Mouse (Mus musculus) stomach, embryonic 15.5 days (tissue): ENCODE data around the gene Mlxip. TPM values are rescaled to one million over a fixed set of nuclear protein-coding genes. Genes with fewer than 3 reads are reported as not detected.

Experiments
- ATAC-seq: fragments of 200-750 bp; cut with Nextera tagmentation; 2 replicates; pipeline ENCODE4 v1.8.0; 2017; ENCODE audit warnings: low read depth, moderate number of reproducible peaks, moderate TSS enrichment; ENCODE audit not compliant: insufficient read depth, low FRiP score
- H3K27ac ChIP-seq: fragments of 300-500 bp; sonication (generic); 2 replicates; pipeline ENCODE4 v1.5.1; 2015; ENCODE audit warnings: mild to moderate bottlenecking, inconsistent platforms
- H3K27me3 ChIP-seq: fragments of 300-500 bp; sonication (generic); replicated peaks from 2 replicates; pipeline ENCODE4 v1.6.1; 2015; ENCODE audit warnings: inconsistent platforms
- H3K36me3 ChIP-seq: fragments of 300-500 bp; sonication (generic); 2 replicates; pipeline ENCODE4 v1.6.1; 2015; ENCODE audit warnings: inconsistent platforms
- H3K4me1 ChIP-seq: fragments of 300-500 bp; sonication (generic); 2 replicates; pipeline ENCODE4 v1.6.1; 2015; ENCODE audit warnings: inconsistent platforms
- H3K4me2 ChIP-seq: fragments of 300-500 bp; sonication (generic); 2 replicates; pipeline ENCODE4 v1.6.1; 2015; ENCODE audit warnings: mild to moderate bottlenecking, inconsistent platforms
- H3K4me3 ChIP-seq: fragments of 300-500 bp; sonication (generic); replicated peaks from 2 replicates; pipeline ENCODE4 v1.5.1; 2015; ENCODE audit warnings: inconsistent platforms
- H3K9ac ChIP-seq: fragments of 300-500 bp; sonication (generic); 2 replicates; pipeline ENCODE4 v1.6.1; 2015; ENCODE audit warnings: inconsistent platforms
- H3K9me3 ChIP-seq: fragments of 300-500 bp; sonication (generic); 2 replicates; pipeline ENCODE4 v1.6.1; 2016; ENCODE audit warnings: inconsistent platforms
- WGBS: fragments of 180-500 bp; shearing (Covaris S2); methylation state at CpG from one replicate; pipeline ENCODE4 v1.1.7; 2015; 5-methylcytosine and 5-hydroxymethylcytosine counted together
- polyA plus RNA-seq: library from polyadenylated mRNA; unstranded; fragments of >200 nt; fragmentation: Nextera tagmentation; extraction: Ambion mirVana; gene quantifications from 2 replicates; pipeline ENCODE4 v1.2.1, GENCODE M21; 2015

Gene Mlxip
- polyA plus RNA-seq, 1 experiment from 2014 or later, result 19.1 TPM

GRCm38 (mm10) chr5:123439941-123440340 is 45.3 kb downstream of the Mlxip start:
- 78% methylated on average over 4 of the region's 4 CpGs for WGBS
- Histone ChIP-seq H3K9me3 (no peaks in the 10 kb centered on the region), H3K27ac (no peak overlapping the region), H3K4me1 (peaks cover 8% of the 10 kb centered on the region), H3K27me3 (no peaks in the 10 kb centered on the region), H3K9ac (no peak overlapping the region), H3K36me3 (peaks cover 18% of the 10 kb centered on the region), H3K4me2 (no peak overlapping the region), H3K4me3 (no peak overlapping the region)
- no peak for ATAC-seq

- no peak for ATAC-seq
- WGBS, result 66% methylated on average over 4 of the region's 4 CpGs
- peaks cover 23% of the 10 kb centered on the region for H3K36me3 ChIP-seq
Measured at GRCm38 (mm10) chr5:123440664-123441063, 46.1 kb downstream of the Mlxip start.

GRCm38 (mm10) chr5:123442283-123442682 is 47.7 kb downstream of the Mlxip start:
- Histone ChIP-seq H3K9ac (no peak overlapping the region), H3K4me1 (no peaks in the 10 kb centered on the region), H3K4me3 (no peak overlapping the region), H3K27ac (no peak overlapping the region), H3K36me3 (peaks cover 37% of the 10 kb centered on the region), H3K27me3 (no peaks in the 10 kb centered on the region), H3K9me3 (no peaks in the 10 kb centered on the region), H3K4me2 (no peak overlapping the region)
- ATAC-seq, result no peak
- WGBS, result 89% methylated on average over 3 of the region's 3 CpGs

More at GRCm38 (mm10) chr5:123440664-123441063, 46.1 kb downstream of the Mlxip start:
- no peak overlapping the region for H3K4me3 ChIP-seq
- H3K4me2 ChIP-seq, result no peak overlapping the region
- no peaks in the 10 kb centered on the region for H3K9me3 ChIP-seq
- peaks cover 7% of the 10 kb centered on the region for H3K4me1 ChIP-seq
- no peaks in the 10 kb centered on the region for H3K27me3 ChIP-seq
- no peak overlapping the region for H3K9ac ChIP-seq
- H3K27ac ChIP-seq, result no peak overlapping the region

- H3K36me3 ChIP-seq, result peaks cover 46% of the 10 kb centered on the region
- H3K4me2 ChIP-seq, result no peak overlapping the region
- H3K4me3 ChIP-seq, result no peak overlapping the region
- no peaks in the 10 kb centered on the region for H3K4me1 ChIP-seq
- WGBS, result 43% methylated on average over 4 of the region's 4 CpGs
- no peaks in the 10 kb centered on the region for H3K27me3 ChIP-seq
- H3K9ac ChIP-seq, result no peak overlapping the region
- H3K9me3 ChIP-seq, result no peaks in the 10 kb centered on the region
- ATAC-seq, result no peak
- no peak overlapping the region for H3K27ac ChIP-seq
Measured at GRCm38 (mm10) chr5:123444069-123444468, 49.5 kb downstream of the Mlxip start.

- Histone ChIP-seq H3K4me3 (no peak overlapping the region), H3K9ac (no peak overlapping the region), H3K4me1 (no peaks in the 10 kb centered on the region), H3K27me3 (no peaks in the 10 kb centered on the region), H3K9me3 (no peaks in the 10 kb centered on the region), H3K36me3 (peaks cover 52% of the 10 kb centered on the region), H3K4me2 (no peak overlapping the region), H3K27ac (no peak overlapping the region)
- 91% methylated on average over 5 of the region's 5 CpGs for WGBS
- ATAC-seq, result no peak
Measured at GRCm38 (mm10) chr5:123444849-123445334, 50.3 kb downstream of the Mlxip start.

GRCm38 (mm10) chr5:123451886-123452285 is 57.3 kb downstream of the Mlxip start:
- no peak overlapping the region for H3K9ac ChIP-seq
- no peak overlapping the region for H3K4me3 ChIP-seq
- 86% methylated on average over 7 of the region's 7 CpGs for WGBS
- ATAC-seq, result no peak
- H3K27me3 ChIP-seq, result no peaks in the 10 kb centered on the region
- no peak overlapping the region for H3K27ac ChIP-seq
- H3K36me3 ChIP-seq, result peaks cover 61% of the 10 kb centered on the region
- no peak overlapping the region for H3K4me2 ChIP-seq
- H3K4me1 ChIP-seq, result no peaks in the 10 kb centered on the region
- H3K9me3 ChIP-seq, result no peaks in the 10 kb centered on the region

- WGBS, result 52% methylated on average over 5 of the region's 5 CpGs
Measured at GRCm38 (mm10) chr5:123461420-123461819, 66.8 kb downstream of the Mlxip start.

GRCm38 (mm10) chr5:123464638-123465037 is 70.0 kb downstream of the Mlxip start:
- no peak for ATAC-seq
- Histone ChIP-seq H3K9ac (no peak overlapping the region), H3K4me3 (no peak overlapping the region), H3K4me2 (no peak overlapping the region), H3K9me3 (no peaks in the 10 kb centered on the region), H3K36me3 (no peaks in the 10 kb centered on the region), H3K27me3 (no peaks in the 10 kb centered on the region), H3K4me1 (no peaks in the 10 kb centered on the region), H3K27ac (no peak overlapping the region)
- WGBS, result 92% methylated on average over 1 of the region's 1 CpGs

More at GRCm38 (mm10) chr5:123461420-123461819, 66.8 kb downstream of the Mlxip start:
- no peak for ATAC-seq
- no peaks in the 10 kb centered on the region for H3K27me3 ChIP-seq
- H3K4me1 ChIP-seq, result no peaks in the 10 kb centered on the region
- no peaks in the 10 kb centered on the region for H3K9me3 ChIP-seq
- no peak overlapping the region for H3K9ac ChIP-seq
- H3K4me2 ChIP-seq, result no peak overlapping the region
- no peak overlapping the region for H3K4me3 ChIP-seq
- H3K36me3 ChIP-seq, result no peaks in the 10 kb centered on the region; the same call in 1 of the 2 replicates
- H3K27ac ChIP-seq, result no peak overlapping the region

- 0 out of 2 replicates have a peak overlapping the region, but pooled peaks have one; percentile 14 for H3K4me3 ChIP-seq
- H3K36me3 ChIP-seq, result no peaks in the 10 kb centered on the region
- H3K27me3 ChIP-seq, result no peaks in the 10 kb centered on the region
- WGBS, result 10% methylated on average over 10 of the region's 10 CpGs
- no peak for ATAC-seq
- peak overlapping the region; percentile 48 for H3K4me2 ChIP-seq
- no peak overlapping the region for H3K27ac ChIP-seq
- H3K4me1 ChIP-seq, result no peaks in the 10 kb centered on the region
- no peaks in the 10 kb centered on the region for H3K9me3 ChIP-seq
- H3K9ac ChIP-seq, result no peak overlapping the region
Measured at GRCm38 (mm10) chr5:123470784-123471400, 76.3 kb downstream of the Mlxip start.

- no peaks in the 10 kb centered on the region for H3K4me1 ChIP-seq
- no peak for ATAC-seq
- no peak overlapping the region for H3K9ac ChIP-seq
- H3K27me3 ChIP-seq, result no peaks in the 10 kb centered on the region
- H3K36me3 ChIP-seq, result no peaks in the 10 kb centered on the region
- no peaks in the 10 kb centered on the region for H3K9me3 ChIP-seq
- no peak overlapping the region for H3K27ac ChIP-seq
- 84% methylated on average over 5 of the region's 5 CpGs for WGBS
- H3K4me3 ChIP-seq, result no peak overlapping the region
- H3K4me2 ChIP-seq, result no peak overlapping the region
Measured at GRCm38 (mm10) chr5:123473817-123474216, 79.2 kb downstream of the Mlxip start.

GRCm38 (mm10) chr5:123487659-123488395 is 93.2 kb downstream of the Mlxip start:
- Histone ChIP-seq H3K4me1 (peaks cover 5% of the 10 kb centered on the region; the same call in 1 of the 2 replicates), H3K4me2 (no peak overlapping the region), H3K4me3 (no peak overlapping the region), H3K9ac (no peak overlapping the region), H3K27me3 (no peaks in the 10 kb centered on the region), H3K27ac (no peak overlapping the region), H3K36me3 (no peaks in the 10 kb centered on the region), H3K9me3 (no peaks in the 10 kb centered on the region)
- WGBS, result 80% methylated on average over 11 of the region's 11 CpGs
- ATAC-seq, result no peak

GRCm38 (mm10) chr5:123489112-123489785 is 94.7 kb downstream of the Mlxip start, which contains the start of the genes Lrrc43 and Il31:
Lrrc43 (plus strand) TSS chr5:123489305.
Il31 (minus strand) TSS chr5:123489489.
- ATAC-seq, result no peak
- H3K4me3 ChIP-seq, result peak within 1 kb of the TSS; percentile 13; the same call in 1 of the 2 replicates

More at GRCm38 (mm10) chr5:123489112-123489785, 94.7 kb downstream of the Mlxip start, which contains the start of the genes Lrrc43 and Il31:
- H3K4me1 ChIP-seq, result peaks cover 5% of the 10 kb centered on the region; the same call in 1 of the 2 replicates
- H3K27ac ChIP-seq, result no peak within 1 kb of the TSS
- H3K9ac ChIP-seq, result no peak within 1 kb of the TSS
- no peaks in the 10 kb centered on the region for H3K9me3 ChIP-seq
- peak within 1 kb of the TSS; percentile 40 for H3K4me2 ChIP-seq
- no peaks in the 10 kb centered on the region for H3K27me3 ChIP-seq
- 7% methylated on average over 25 of the region's 25 CpGs for WGBS
- no peaks in the 10 kb centered on the region for H3K36me3 ChIP-seq
